Mouse (Mus musculus) liver, adult (tissue): ENCODE measurements around the gene Dab1.

Experiments used
- GATA4 ChIP-seq: IDR thresholded peaks from 2 replicates; pipeline ENCODE4 v1.6.1; 2014; ENCODE audit warnings: mild to moderate bottlenecking, low read length; ENCODE audit not compliant: insufficient replicate concordance

The Dab1 gene

DNA sequence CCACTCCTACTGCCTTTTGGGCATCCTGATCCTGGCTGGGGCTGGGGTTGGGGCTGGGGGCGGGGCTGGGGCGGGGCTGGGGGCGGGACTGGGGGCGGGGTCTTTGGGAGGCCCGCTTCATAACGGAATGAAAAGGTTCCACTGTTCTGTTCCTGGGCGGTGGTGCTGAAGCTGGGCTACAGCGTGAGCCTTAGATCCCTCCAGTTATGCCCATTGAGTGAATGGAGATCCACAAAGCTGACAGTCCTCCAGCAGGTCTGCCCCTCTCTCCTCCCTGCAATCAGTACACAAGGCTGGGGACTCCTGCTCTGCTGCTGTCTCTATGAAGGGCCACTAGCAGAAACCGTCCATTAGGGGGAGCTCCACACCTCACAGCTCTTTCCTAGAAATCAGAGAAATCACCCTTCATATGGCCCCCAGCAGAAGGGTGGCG is 895.4 kb downstream of the Dab1 start:
- no peak for TF ChIP-seq GATA4

DNA sequence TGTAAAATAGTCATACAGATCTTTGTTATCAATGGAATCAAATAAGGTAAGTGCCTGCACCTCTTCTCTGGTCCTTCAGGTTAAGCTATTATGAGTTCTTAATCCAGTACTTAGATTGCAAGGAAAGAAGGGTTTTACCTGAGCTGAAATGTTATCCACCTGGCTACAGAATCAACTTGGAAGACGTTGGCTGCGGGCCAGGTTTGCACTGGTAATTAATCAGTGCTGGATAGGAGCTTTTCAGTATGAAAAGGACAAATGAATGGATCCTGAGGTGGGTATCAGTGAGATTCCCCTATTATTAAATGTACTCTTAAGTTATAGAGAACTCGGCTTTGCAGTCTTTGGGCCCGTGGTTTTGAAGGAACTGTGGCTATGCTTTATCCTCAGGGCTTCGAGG is 896.5 kb downstream of the Dab1 start:
- no peak for TF ChIP-seq GATA4

DNA sequence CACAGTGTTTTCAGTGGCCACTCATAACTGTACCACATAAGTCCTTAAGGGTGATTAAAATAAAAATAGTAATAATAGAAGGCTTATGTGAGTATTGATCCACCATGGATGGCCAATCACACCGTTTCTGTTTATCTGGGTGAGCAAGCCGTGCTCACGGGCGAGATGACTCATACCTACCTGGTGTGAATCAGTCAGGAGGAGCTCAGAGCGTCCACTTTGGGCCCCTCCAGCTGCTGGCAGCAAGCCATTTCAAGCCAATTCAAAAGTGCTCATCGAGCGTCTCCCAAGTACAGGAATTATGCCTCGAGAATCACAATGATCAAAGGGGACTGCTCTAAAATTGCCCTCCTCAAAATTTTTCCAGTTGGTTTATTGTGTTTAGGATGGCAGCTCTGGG is 903.2 kb downstream of the Dab1 start:
- TF ChIP-seq GATA4, result no peak

DNA sequence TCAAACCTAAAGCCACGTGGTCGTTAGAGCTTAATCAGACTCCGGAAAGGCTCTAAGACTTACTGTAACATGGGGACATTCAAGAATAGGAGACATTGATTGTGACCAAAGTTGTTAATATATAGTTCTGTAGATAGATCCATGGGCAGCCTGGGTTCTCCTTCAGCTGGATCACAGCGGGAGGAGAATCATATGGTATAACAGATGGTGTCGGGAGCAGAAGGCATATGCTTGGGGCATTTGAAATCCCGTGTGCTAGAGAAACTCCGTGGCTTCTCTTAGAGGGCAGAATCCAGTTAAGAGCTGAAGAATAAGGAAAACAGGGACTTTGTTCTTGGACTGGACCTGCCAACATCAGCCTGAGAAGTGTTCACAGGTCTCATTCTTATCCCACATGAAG is 904.6 kb downstream of the Dab1 start:
- no peak for TF ChIP-seq GATA4

GRCm38 (mm10) chr4:104529905-104530646 is 910.9 kb downstream of the Dab1 start:
- TF ChIP-seq GATA4, result peak; percentile 74; the same call in 1 of the 2 replicates

GRCm38 (mm10) chr4:104532846-104533245 is 913.7 kb downstream of the Dab1 start:
- TF ChIP-seq GATA4, result no peak

GRCm38 (mm10) chr4:104538420-104538819 is 919.3 kb downstream of the Dab1 start:
- no peak for TF ChIP-seq GATA4

DNA sequence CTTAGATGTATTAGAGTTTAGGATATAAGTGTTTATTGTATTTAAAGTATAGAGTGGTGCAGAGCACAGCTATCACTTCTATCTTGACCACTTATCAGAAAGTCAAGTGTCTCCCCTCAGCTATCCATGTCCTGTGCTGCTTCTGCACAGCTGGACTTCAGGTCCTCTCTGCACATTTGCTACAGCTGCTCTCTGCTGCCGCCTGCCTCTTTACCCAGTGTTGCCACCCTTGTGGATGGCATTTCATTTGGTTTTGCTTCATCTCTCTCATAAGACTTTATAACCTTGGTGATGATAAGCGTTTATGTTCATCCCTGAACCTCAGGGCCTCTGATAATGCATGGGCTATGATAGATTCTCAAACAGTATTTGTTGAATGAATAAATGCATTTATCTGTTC is 919.9 kb downstream of the Dab1 start:
- TF ChIP-seq GATA4, result no peak

DNA sequence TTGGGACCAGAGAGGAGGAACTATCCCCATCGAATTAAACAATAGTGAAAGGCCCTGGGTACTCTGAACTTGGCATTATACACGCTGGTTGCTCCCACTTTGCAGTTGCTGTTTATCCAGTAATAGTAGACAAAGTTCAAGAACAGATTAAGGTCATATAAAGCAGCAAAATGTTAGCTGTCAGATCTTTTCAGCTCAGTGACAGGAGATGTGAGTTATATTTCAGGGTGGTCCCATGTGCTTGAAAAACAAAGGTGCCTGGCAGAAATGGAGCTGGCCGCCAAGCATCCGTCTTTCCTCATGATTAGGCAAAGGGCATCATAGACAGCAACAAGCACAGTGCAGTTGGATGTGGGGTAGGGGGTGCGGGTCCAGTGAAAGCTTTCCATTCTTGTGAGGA is 927.9 kb downstream of the Dab1 start:
- no peak for TF ChIP-seq GATA4

DNA sequence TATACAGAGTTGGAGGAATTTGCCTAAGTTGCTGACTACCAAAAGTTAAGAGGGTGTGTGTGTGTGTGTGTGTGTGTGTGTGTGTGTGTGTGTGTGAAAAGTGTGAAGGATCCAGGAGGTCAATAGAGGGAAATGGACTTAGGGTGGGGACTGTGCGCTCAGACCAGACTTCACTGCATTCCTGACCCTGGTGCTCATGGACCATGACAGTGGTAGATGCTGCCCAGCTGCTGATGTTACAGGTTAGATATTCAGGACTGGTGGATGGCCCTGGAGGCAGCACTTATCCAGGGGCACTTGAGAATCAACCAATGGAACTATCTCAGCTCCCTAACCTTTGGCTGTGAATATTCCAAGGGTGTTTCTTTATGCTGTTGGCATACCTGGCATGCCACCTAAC is 929.1 kb downstream of the Dab1 start:
- no peak for TF ChIP-seq GATA4

DNA sequence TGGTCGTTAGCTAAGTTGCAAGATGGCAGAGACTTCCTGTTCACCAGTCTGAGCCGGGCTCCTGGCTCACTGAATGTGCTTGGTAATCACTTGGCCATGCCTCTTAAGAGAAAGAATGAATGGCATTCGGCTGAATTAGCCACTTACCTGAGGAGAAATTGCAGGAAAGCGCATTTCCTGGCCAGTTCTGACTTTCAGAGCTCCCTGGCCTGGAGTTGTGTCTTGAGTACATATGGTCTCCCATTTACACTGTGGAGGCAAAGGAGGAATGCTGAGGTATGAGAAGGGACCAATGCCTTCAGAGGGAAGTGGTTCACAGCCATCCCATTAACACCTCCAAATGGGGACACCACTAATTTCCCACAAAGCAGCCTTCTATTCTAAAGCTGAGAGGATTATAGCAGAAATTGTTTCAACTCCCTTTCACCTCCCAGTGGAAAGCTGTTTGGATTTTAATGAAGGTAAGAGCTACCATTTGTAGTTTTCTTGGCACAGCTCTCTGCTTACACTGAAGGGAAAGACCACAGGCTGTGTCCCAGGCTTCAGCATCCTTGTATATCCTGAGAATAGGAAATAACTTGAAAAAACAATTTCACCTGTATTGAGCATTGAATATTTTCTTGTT is 931.5 kb downstream of the Dab1 start:
- no peak for TF ChIP-seq GATA4

DNA sequence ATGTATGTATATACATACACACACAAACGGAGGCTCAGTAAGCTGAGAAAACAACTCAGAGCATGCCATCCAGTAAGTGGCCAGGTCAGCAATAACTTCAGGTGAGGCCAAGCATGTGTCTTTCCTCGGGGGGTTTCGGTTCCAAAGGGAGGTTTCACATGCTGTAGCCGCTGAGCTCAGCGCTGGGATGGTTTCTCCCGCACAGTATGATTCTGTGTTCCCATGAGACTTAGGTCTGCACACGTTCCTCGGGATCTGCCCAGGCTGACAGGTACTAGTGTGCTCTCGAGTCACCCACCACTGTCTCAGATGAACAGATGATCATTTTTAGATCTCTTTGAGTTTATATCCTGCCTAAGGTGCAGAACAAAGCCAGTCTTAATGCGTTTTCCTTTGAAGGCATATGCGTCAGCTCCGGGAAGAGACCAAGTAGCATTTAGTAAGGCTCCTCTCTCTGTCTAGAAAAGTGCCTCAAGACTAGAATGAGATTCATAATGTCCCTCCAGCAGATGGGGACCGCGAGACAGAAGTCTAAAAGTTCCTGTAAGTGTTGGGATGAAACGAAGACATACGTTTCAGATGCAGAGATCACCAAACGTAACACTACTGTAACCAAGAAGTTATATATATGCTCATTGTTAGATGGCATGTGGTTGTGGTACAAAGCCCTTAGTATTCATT is 932.4 kb downstream of the Dab1 start:
- TF ChIP-seq GATA4, result no peak

GRCm38 (mm10) chr4:104555408-104555807 is 936.2 kb downstream of the Dab1 start:
- TF ChIP-seq GATA4, result no peak

DNA sequence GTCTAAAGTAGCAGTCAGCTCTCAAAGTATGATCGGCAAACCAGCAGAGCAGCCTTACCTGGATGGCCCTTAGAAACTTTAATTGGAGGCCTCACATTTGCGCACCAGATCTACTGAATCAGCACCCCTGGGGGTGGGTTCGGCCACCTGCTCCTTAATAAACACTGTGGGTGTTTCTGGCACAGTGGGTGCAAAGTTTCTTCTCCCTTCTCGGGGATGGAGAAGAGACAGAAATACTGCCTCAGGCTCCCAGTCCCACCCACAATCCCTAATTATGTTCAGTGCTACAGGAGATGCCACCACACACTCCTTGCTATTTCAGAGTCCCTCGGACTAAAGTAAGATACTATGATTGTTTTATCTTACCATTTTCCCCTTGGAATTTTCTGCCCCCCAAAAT is 944.4 kb downstream of the Dab1 start:
- TF ChIP-seq GATA4, result no peak

- no peak for TF ChIP-seq GATA4
Observed at GRCm38 (mm10) chr4:104570523-104570922, 951.4 kb downstream of the Dab1 start.

DNA sequence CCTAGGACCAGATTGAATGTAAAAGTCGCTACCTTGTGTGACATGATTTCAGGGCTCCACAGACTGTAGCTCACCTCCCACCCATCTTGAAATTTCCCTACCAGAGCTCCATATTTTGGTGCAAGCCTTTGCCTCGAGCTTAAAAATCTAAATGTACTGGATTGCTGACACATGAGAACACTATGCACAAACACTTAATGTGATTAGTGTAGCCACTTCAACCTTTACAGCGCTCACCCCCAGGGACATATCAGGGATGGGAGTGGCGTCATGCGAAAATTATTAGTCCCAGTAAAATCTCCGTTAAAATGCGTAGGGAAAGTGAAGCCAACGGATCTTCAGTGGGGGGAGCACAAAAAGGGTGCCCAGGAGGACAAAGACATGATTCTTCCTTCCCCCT is 953.3 kb downstream of the Dab1 start:
- TF ChIP-seq GATA4, result no peak
